Mouse (Mus musculus) hindlimb bud, embryonic 11.5 days (tissue): Measurements from ENCODE around the gene Vamp1.
"Not testable (repeated sequence)": the region's sequence is repeated elsewhere in the genome, so short reads cannot be mapped to it uniquely, and the experiment has no call there.

Source experiments
- DNase-seq: peaks from one replicate; pipeline ENCODE4 v3.0.0-alpha.2; 2012; ENCODE audit warnings: low read depth, low spot score; ENCODE audit errors: extremely low spot score

The Vamp1 gene

GRCm38 (mm10) chr6:125240617-125241016 lies 25.3 kb downstream of the Vamp1 start:
- no peak for DNase-seq

- no peak for DNase-seq
Measured at GRCm38 (mm10) chr6:125241566-125241965, 26.2 kb downstream of the Vamp1 start.

GRCm38 (mm10) chr6:125244551-125244950 lies 29.2 kb downstream of the Vamp1 start:
- no peak for DNase-seq

GRCm38 (mm10) chr6:125252285-125252684 lies 36.9 kb downstream of the Vamp1 start:
- no peak for DNase-seq

GRCm38 (mm10) chr6:125252711-125253110 lies 37.4 kb downstream of the Vamp1 start:
- DNase-seq, result no peak

- DNase-seq, result no peak
Measured at GRCm38 (mm10) chr6:125253863-125254715, 38.7 kb downstream of the Vamp1 start.

- DNase-seq, result no peak
Measured at GRCm38 (mm10) chr6:125255516-125256044, 40.2 kb downstream of the Vamp1 start.

- DNase-seq, result no peak
Measured at GRCm38 (mm10) chr6:125256222-125256966, 41.0 kb downstream of the Vamp1 start.

- no peak for DNase-seq
Measured at GRCm38 (mm10) chr6:125260006-125260555, 44.7 kb downstream of the Vamp1 start.

- no peak for DNase-seq
Measured at GRCm38 (mm10) chr6:125264219-125264618, 48.9 kb downstream of the Vamp1 start.

GRCm38 (mm10) chr6:125265239-125265638 lies 49.9 kb downstream of the Vamp1 start:
- no peak for DNase-seq

GRCm38 (mm10) chr6:125266091-125266490 lies 50.7 kb downstream of the Vamp1 start:
- DNase-seq, result no peak

GRCm38 (mm10) chr6:125266600-125266999 lies 51.2 kb downstream of the Vamp1 start:
- DNase-seq, result not testable (repeated sequence)

- no peak for DNase-seq
Measured at GRCm38 (mm10) chr6:125267469-125267868, 52.1 kb downstream of the Vamp1 start.

- DNase-seq, result no peak
Measured at GRCm38 (mm10) chr6:125268799-125269198, 53.4 kb downstream of the Vamp1 start.

GRCm38 (mm10) chr6:125271455-125272227 lies 56.3 kb downstream of the Vamp1 start:
- DNase-seq, result peak; percentile 62

GRCm38 (mm10) chr6:125272228-125272785 lies 57.0 kb downstream of the Vamp1 start:
- DNase-seq, result no peak

- DNase-seq, result no peak
Measured at GRCm38 (mm10) chr6:125274841-125275563, 59.7 kb downstream of the Vamp1 start.

- DNase-seq, result no peak
Measured at GRCm38 (mm10) chr6:125279729-125280128, 64.4 kb downstream of the Vamp1 start.

GRCm38 (mm10) chr6:125282721-125283120 lies 67.4 kb downstream of the Vamp1 start:
- DNase-seq, result not testable (repeated sequence)
